Mouse (Mus musculus) forelimb bud, embryonic 11.5 days (tissue): ENCODE results near the gene Lbx1.

Experiments used
- DNase-seq: peaks from one replicate; pipeline ENCODE4 v3.0.0-alpha.2; 2012; ENCODE audit warnings: low read depth, low spot score

The Lbx1 gene

DNA sequence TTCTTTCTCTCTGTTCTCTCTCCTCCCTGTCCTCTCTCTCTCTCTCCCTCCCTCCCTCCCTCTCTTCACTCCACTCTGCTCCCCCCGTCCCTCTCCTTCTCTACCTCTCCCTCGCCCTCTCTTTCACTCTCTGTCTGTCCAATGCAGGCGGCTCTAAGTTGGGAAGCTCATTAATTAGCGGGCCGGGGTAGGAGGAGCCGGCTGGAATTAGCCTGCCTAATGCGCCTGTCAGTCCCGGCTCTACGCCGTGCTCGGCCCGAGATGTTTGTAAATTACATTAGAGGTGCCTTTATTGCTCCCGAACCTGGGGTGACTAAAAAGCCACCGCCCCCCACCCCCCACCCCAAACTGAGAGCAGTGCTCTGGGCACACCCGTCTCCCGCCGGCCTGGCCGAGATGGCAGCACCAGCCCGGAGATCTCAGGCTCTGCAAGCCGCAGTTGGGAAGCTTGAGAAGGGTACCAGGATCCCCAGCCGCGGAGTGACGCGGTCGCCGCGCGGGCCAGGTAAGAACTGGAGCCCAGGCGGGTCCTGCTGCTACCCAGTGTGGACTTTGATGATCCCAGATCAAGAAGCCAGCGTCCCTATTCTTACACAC is at the start of gene Lbx1:
Gene Lbx1, minus strand, starts transcription at position 47 of the 597 bp plus-strand sequence.
- no peak for DNase-seq

- DNase-seq: no peak
Measured at GRCm38 (mm10) chr19:45283302-45283701, 47.7 kb upstream of the Lbx1 start.

- no peak for DNase-seq
Measured at GRCm38 (mm10) chr19:45276196-45276595, 40.6 kb upstream of the Lbx1 start.

- DNase-seq: no peak
Measured at GRCm38 (mm10) chr19:45271986-45272385, 36.4 kb upstream of the Lbx1 start.

DNA sequence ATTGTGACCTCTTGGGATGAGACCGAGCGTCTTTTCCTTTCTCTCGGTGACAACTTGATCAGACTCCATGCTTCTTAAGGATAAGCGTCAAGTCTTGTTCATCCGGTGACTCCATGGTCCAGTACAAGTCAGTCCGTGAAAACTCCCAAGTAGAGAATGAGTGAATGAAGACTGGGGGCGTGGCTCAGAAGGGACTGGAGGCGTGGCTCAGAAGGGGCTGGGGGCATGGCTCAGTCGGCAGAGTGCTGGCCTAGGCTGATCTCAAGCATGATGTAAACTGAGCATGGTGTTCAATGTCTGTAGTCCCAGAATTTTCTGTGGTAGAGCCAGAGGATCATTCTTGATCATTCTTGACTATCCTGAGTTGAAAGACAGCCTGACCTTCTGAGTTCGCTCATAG is 27.4 kb upstream of the Lbx1 start:
- no peak for DNase-seq

GRCm38 (mm10) chr19:45257414-45258326 is 22.1 kb upstream of the Lbx1 start:
- DNase-seq: no peak

DNA sequence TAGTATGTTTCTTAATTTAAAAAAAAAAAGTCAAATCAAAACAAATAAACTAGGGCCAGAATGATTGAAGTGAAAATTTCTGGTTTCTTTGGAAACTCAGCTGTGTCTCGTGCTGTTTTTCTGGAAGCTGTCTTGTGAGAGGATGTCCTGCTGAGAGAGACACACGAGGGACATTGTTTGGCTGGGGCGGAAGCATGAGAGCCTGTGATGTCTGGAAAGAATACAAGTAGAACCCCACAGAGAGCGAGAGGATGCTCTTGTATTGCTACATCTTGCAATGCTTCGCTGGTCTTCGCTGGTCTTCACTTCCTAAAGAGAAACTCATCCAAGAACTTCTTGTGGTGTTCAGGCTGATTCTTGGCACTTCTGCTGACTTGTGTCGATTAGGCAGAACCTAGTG is 19.2 kb upstream of the Lbx1 start:
- no peak for DNase-seq

DNA sequence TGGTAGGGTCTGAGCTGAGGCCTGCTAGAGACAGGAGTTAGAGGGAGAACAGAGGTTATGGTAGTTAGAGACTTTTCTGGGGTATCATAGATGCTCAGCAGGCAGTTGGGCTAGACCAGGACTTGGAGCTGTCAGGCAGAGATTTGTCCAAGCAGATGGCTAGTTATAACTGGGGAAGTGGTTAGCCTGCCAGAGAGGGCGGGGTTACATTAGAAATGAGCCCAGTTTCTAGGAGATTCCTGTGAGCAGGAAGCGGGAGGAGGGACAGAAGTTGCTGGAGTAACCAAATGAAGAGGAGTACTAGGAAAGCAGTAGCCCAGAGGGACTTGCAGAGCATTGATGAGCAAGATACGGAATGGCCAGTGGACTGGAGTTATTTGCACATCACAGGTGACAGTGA is 16.8 kb upstream of the Lbx1 start:
- no peak for DNase-seq

GRCm38 (mm10) chr19:45248691-45249090 is 13.1 kb upstream of the Lbx1 start:
- no peak for DNase-seq

DNA sequence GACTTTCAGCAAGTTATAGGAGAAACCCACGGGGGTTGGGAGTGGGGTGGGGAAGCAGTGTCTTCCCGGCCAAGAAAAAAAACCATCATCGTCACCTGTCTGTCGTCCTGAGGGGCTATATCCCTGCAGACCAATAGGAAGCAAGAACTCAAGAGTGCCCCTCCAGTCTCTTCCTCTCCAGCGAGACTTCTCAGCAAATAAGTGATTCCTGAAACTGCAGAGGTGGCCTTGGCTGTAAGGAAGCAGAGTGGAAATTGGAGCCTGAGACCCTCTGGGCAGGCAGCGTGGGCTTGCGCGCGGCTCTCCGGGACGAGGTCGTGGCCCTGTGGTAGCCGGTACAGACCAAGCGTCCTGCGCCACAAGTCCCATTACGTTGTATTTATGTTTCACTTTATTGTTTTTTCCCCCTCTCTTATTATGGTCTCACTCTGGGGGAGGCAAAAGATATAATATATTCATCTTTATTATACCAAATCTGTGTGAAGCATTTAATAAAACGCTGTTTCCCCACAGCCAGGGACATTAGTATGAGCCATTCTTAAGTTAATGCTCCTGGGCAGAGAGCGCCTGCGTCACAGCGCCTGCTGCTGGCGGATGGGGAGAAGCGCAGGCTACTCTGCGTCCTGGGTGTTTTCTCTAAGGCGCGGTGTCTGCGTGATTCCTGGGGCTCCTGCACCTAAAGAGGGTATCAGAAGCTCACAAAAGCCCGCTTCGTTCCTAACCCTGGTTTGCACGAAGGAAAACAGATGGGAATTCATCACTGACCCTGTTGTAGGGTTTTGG is 8.5 kb upstream of the Lbx1 start:
- no peak for DNase-seq

- no peak for DNase-seq
Measured at GRCm38 (mm10) chr19:45243264-45243602, 7.6 kb upstream of the Lbx1 start.

- no peak for DNase-seq
Measured at GRCm38 (mm10) chr19:45242348-45243263, 7.0 kb upstream of the Lbx1 start.

- no peak for DNase-seq
Measured at GRCm38 (mm10) chr19:45242017-45242347, 6.4 kb upstream of the Lbx1 start.

- no peak for DNase-seq
Measured at GRCm38 (mm10) chr19:45240026-45240425, 4.4 kb upstream of the Lbx1 start.

DNA sequence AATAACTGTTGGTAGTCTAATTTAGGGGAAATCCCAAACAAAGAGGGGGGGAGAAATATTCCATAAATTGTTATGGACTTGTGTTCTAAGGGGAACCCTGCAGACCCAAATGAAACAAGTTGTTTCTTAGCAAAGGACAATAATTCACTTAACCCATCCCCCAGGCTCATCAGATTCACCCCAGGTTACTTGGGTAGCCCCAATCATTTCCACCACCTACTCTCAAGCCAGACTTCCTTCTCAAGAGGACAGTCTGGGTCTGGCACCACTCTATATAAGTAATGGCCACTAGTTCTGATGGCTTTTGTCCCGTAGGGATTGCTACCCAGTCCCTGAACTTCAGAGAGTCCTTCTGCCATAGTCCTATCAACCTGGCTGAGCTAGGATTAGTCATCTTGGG is 3.6 kb upstream of the Lbx1 start:
- no peak for DNase-seq

- no peak for DNase-seq
Measured at GRCm38 (mm10) chr19:45237665-45238209, 2.1 kb upstream of the Lbx1 start.

DNA sequence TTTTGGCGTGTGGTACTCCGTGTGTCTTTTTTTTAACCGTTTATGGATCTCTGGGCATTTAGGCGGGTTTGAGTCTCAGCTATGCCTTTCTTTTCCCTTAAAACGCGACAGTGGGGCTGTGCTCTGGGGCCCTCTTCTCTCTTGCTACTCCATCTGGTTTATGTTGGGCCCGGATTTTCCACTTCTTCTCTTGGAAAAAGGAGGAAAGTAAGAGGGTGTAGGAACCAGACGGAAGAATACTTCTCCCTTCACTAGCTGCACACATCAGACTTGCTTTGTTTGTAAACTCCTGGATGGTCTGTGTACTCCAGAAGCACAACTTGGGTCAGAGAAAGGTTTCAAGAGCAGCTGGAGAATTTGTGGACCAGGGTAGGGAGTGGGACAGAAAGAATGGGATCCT is 1.5 kb upstream of the Lbx1 start:
- no peak for DNase-seq

DNA sequence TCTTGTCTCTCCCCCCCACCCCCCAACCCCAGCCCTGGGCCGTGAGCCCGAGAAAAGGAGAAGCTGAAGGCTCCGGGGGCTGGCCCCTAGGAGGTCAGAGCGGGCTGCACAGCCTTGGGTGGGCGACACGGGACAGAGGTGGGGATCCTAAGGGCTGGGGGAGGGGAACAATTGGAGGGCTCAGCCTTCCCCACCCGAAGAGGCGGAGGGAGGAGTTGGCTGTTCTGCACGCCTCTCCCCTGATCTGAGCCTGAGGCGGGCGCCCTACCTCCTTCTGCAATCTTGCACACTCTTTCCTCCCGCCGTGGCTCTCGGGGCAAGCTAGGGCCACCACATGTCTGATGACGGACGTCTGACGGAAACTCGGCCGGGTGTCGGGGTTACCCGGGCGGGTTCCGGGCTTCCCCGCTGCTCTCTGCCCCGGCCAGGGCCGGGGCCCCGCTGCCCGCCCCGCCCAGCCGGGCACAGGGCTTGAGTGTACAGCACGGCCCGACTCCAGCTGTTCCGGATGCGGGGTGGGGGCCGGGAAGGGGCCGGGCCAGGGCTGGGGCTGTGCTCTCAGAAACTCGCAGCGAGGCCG is 841 bp upstream of the Lbx1 start:
- no peak for DNase-seq

GRCm38 (mm10) chr19:45235331-45235741 is 276 bp downstream of the Lbx1 start:
- no peak for DNase-seq

GRCm38 (mm10) chr19:45234771-45235231 is 811 bp downstream of the Lbx1 start:
- DNase-seq: no peak
